Mouse (Mus musculus) retina, postnatal 1 day (tissue): Measurements from ENCODE around the gene Ankrd23.

Source experiments
- DNase-seq: peaks from one replicate; pipeline ENCODE4 v3.0.0-alpha.2; 2012

Ankrd23 gene

DNA sequence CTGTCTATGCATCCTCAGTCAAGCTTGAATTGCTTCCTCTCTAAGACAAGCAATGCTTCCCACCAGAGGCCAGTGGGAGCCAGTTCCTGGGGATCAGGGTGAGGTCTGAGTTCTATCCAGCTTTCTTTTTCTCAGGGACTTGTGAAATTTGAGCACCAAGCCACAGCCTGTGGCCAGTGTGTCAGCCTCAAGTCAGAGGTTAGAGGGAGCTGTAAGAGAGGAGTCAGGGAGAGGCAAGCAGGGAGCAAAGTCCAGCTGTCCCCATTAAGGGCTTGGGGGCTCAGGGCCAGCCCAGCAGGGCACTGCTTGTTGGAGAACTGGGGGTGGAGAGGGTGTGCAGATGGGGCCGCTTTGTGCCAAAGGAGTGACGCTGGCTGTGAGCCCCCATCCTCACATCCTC is 26.5 kb upstream of the Ankrd23 start:
- DNase-seq = no peak

DNA sequence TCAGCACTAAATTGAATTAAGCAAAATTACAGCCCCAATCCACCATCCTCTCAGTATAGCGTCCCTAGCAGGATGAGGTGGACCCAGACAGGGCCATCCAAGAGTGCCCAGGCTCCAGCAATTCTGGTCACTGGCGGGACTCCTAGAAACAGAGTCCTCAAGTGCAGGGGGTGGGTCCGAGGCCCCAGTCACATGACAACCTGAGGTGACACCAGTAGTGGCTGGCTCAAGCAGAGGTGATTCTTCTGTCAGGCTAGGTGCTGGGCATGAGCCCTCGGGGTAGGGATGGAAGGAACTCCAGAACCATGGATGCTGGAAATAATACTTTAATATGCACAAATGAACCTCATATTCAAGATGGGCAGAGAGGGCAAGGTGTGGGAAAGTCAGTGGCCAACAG is 25.7 kb upstream of the Ankrd23 start:
- DNase-seq = no peak

DNA sequence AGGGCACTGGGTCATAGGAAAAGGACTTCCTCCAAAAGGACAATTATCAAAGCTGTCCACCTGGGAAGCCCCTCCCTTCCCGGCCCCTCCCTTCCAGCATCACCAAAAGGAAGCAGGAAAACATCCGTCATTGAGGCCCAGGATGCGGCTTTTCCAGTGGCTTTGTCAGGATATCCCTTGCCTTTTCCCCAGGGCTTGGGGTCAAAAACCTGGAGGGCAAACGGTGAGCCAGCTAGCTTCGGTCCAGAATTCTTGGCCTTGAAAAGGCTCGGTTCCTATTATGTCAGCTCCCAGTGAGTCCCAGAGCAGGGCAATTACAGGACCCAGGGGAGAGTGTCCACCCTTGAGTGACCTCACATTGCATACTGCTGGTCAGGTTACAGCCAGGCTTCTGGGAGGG is 24.2 kb upstream of the Ankrd23 start:
- no peak for DNase-seq

DNA sequence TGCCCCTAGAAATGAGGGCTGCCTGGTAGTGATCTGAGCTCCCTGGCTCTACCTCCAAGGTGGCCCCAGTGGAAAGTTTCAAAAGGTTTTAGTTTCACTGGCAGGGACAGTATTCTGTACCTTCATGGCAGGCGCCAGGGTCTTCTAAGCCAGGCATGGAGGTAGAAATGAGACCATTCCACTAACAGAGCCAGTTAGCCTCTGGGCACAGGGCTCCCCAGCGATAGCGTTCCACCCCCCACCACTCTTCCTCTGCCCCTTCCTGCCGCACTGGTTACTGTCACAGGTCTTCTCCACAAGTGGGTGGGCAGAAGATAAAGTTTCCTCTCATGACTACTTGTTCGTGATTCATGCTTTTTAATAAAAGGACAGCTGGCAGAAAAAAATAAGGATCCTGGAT is 23.2 kb upstream of the Ankrd23 start:
- DNase-seq = no peak

DNA sequence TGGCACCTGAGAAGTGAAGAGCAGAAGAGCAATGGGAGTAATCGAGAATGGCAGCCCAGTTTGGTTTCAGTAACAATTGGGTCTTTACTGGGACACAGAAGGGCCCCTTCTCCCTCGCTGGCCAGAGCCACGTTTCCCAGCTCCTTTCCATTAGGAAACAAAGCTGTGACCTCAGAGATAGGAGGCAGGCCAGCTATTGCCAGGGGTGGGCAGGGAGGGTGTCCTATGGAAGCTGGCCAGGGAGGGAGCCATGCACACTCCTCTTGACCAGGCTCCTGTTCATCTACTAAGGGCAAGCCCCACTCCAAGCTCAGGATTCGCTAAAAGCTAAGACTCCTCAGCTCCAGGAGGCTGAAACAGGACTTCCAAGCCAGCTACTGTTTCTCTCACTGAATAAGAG is 22.6 kb upstream of the Ankrd23 start:
- peak; percentile 61 for DNase-seq

DNA sequence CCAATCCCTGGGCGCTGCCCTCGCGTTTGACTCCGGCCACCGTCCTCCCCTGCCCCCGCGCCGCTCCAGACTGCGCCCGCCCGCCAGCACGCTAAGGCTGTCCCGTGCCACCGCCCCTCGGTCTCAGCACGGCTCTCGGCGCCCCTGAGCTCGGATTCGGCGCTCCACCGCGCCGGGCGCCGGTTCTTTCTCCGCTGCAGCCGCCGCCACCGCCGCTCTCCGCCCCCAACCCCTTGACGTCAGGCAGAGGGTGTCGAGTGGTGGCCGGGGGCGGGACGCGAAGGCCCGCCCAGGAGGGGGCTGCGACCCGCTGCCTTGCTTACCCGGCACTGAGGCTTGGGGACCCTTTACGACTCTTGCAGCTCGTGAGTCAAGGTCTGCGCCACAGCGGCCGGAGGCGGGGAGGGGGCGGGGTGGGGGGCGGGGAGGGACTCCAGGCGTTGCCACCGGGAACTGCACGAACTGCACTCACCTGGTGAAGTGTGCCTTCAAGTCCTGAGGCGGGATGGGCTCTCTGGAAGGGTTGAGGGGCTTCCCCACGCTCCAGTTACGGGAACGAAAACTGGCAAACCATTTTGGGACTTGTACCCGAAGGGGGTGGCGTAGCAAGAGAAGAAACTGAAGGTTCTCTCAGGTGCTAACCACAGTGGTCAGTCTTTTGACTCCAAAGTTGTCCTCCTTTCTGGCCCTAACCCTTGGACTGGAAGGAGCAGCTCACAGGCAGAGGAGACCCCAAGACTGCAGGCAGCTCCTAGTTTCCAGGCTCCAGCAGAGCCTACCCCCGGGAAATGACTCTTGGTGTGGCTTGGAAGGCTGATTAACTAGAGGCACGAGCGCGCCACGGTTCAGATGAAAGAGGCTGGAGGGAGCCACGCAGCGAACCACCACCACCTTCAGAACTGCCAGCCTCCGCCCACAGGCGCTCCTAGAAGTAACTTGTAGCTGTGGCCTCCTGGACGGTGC is 21.6 kb upstream of the Ankrd23 start, which contains the start of gene Sema4c:
Gene Sema4c, minus strand, starts transcription at position 319 of the 963 bp plus-strand sequence.
- DNase-seq = peak; percentile 88

DNA sequence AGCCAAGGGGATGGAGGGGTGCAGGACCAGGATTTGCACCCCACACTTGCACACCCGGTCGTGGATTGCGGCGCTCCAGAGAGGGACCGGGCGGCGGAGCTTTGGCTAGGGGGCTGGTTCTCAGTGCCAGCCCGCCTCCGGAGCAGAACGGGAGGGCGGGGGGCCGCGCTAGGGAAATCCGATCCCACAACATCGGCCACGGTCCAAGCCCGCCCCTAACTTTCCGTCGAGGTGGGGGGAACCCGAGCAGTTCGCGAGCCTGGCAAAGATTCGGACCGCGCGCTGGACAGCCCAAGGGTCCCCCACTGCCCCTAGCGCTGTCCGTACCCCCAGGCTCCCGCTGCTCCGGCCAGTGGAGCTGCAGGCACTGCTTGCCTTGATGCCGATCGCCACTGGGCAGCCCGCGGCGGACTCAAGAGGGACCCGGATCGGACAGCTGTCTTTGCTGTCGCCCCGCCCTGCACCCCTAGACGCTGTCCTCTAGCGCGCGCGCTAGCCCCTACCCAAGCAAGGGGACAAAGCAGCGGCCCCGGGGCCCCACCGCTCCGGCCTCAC is 20.9 kb upstream of the Ankrd23 start:
- DNase-seq = peak; percentile 85

DNA sequence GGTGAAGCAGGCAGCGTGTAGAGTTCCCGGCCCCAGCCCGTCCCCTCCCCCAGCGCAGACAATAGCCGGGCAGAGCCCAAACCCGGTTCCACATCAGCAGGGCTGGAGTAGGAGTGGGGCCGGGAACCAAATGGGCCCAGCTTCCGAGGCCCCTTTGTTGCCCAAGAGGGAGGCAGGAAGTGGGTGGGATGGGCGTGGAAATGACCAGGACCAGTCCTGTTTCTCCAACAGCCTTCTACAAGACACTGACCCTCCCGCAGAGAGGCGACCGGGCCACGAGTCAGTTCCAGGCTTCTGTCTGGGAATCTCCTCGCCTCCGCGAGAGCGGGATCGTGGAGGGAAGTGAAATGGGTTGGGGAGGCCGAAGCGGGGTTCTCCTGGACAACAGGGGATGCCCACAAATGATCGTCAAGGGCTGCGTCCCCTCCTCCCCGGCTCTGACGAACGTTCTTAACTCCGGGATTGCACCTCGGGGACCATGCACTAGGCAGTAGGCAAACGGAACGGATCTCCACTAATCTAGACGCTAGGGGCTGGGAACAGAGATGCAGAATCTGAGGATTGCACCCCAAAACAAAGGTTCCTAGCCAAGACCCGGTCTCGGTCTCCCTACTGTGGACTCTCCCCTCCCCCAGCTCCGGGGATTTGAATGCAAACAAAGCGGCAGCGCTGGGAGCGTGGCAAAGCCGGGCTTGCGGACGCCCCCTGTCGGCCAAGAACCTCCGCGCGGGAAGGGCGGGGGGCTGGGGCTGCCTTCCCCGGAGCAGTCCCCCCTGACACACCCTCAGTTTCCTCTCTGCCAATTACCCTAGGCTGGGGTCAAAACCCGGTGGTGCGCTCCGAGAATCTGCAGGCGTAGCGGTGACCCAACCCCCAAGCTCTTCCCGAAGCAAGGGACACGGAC is 20.1 kb upstream of the Ankrd23 start:
- DNase-seq = peak; percentile 94

DNA sequence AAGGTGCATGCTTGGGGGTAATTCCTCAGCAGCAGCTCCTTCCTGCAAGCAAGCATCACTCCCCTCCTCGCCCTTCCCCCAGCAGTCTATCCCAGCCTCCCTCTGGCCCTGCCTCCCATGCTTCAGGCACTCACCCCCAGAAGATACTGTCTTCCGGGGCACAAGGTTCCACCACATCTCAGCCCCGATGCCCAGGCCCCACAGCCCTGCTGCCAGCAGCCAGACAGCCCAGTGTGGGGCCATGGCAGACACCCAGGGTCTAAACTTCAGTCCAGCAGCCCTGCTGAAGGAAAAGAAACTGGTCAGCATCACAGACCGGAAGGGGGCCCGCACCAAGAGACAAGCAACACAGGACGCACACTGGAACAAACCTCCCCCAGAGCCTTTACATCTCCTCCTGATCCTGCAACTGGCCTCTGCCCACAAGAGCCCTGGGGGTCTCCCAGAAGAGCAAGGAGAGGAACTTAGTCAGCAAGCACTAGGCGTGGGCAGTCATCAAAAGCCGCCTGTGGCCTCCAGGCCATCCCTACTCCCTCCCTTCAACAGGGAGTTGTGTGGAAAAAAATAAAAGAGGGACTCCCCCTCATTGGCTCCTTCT is 19.2 kb upstream of the Ankrd23 start:
- no peak for DNase-seq

DNA sequence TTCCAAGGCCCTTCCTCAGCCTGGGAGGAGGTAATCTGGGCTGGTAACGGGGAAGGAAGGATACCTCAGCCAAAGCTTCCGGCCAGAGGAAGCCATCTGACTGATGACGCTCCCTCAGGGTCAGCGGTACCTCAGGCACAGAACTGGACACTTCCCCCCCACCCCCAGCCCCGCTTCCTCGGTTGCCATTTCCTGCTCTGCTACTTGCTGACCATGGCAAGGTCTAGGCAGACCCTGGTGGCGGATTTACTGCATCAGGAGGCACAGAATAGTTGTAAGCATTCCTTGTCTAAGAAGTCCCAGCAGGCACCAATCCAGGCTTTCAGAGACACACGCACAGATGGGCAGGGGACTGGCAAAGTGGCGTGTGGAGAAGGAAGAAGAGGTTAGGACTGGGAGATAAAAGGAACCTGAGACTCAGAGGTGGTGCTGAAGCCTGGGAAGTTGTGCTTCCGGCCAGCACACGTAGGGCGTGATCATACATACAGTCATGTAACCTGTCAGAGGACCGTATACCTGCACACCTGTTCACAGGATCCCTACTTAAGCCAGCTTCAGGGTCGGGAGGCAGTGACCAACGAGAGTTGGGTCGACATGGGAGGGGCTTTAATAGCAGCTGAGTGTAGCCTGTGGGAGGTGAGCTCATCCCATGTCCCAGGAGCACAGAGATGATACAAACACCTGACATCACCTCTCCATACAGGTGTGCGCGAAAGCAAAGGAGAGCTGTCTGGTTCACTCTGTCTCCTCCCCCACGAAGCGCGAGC is 18.1 kb upstream of the Ankrd23 start:
- DNase-seq = no peak

DNA sequence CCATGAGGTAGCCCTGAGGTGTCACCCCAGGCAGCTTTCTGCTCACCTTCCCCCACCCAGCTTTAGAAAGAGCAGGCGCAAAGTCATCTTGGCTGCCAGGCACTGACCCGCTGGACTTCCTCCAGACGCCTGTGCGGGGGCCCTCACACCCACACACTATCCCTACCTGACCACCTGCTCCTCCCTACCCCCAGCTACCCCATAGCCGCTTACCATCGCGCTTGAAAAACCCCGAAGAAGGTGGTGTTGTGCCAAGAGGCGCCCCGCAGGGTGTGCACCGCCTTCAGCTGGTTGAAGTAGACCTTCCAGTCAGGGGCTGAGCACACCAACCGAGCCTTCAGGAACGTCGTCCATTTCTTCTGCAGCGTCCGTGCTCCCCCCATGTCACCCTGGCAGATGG is 15.8 kb upstream of the Ankrd23 start:
- no peak for DNase-seq

DNA sequence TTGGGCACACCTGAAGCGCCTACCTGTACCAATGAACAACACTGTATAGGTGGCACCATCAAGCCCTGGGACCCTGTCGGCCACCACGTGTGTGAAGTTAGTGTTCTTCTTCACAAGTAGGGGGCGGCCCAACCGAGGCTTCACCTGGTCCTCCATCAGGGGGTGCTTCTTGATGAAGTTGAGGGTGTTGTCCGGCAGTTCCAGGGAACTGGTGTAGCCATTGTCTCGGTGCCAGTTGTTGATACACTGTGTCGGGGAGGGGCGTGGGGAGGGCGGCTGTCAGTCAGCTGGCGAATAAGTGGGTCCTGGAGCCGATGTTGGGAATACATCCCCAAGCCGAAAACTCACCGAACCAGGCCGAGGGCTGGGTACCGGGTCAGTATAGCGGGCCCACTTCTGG is 15.2 kb upstream of the Ankrd23 start:
- DNase-seq = no peak

DNA sequence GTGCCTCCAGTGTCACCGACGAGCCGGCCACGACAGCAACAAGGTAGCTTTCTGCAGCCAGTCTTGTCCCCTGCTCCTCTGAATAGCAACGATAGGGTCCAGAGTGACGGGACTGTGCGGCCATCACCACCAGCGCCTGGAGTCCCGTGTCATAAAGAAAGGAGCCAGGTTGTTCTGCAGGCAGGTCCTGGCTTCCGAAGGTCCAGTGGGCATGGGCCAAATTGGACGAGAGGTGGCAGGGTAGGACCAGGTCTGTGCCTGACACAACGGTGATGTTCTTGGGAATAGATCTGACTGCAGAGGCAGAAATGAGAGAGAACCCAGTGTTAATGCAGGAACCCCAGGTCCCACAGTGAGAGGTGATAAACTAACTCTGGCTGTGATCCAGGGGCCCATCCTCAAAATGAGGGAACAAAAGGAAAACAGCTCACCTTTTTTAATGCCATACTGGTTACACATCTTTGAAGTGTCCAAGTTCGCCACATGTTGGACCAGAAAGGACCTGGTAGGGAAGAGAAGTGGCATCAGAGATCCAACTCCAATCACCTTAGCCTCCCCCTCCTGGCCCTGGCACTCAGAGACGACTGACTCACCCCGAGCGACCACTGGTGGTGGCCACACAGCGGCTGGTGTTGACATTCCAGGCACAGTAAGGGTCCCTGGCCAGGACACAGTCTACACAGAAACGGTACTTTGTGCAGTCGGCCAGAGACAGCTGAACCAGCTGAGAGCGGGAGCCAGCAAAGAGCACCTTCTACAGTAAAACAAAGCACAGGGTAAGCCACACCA is 13.6 kb upstream of the Ankrd23 start:
- no peak for DNase-seq

DNA sequence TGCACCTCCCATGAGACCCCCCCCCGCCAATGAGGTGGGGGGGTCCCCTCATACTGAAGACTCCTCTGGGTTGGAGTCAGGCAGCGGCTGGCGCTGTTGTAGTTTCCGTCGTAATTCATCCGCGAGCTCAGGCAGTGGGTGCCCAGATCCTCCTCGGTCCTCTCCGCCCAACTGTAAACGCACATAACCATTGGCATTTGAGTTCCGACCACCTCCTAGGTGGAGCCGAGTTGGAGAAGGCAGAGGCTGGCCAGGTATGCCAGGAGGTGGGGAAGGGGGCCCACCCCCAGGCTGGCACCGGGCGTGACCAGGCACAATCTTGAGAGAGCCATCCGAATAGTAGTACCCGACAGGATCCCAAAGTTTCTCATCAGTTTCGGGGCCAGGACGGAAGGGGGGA is 12.8 kb upstream of the Ankrd23 start:
- DNase-seq = no peak

DNA sequence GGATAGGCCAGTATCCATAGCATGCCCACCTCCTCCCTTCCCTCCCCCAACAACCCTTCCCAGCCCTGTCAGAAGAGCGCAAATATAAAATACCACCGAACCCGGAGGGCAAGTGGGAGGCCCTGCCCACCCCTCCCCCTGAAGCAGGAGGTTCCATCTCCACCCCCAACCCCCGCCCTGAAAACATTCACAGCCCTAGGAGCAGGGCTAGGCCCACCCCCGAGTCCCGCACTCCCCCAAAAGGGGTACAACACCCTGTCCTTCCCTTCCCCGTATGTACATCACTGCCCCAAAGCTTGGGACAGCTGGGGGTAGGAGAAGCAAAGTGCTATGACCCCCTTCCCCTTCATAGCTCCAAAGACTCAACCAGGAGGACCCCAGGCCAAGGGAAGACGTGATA is 12.1 kb upstream of the Ankrd23 start:
- DNase-seq = no peak

DNA sequence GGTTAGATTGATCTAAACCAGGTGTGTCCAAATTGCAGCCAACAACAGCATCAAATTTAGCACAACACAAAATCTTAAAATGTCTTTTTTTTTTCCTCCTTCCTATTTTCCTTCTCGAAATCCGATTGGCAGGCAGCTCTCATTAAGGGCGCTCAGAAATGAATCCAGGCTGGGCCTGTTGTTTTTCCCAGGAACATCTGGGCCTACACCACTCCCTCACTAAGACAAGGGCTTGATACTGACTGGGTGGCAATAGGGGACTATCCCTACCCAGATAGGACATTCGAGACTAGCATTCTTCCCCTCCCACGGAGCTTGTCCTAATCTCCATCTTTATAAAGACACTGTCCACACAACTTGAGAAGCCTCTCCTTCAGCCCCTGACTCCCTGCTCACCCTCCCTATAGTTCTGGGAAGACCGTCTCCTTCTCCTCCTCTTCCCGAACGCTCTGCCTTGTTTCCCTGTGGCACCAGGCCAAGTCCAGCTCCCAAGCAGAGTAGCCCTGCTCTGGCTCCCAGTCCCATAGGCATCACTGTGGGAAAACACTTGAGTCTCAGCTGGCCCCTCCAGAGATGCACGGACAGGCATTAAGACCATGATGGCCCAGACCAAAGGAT is 11.4 kb upstream of the Ankrd23 start:
- peak; percentile 33 for DNase-seq

DNA sequence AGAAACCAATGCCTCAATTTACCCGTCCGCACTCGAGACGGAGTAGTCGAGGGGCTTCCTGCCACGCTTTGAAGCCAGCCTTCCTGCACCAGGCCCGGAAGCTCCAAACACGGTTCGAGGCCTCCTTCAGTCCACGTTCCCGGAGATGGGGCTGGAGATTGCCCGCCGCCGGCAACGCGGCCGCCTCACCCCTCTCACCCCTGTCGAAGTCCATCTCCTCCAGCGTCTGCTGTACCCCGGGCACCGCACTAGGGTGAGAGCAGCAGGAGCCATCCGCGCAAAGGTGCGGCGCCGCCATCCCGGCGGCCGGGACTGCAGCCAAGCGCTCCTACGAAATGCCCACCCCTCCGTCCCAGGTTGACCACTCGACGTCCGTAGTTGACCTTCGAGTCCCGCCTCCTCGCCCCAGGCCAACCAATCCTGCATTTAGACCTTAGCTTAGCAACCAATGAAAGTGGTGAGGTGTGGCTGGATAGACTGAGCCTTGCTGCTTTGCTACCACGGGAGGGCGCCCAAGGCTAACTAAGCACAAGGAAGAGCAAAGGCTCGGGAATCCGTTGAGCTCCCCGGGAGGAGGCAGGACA is 10.3 kb upstream of the Ankrd23 start, which contains the start of gene Ankrd39:
Gene Ankrd39, minus strand, starts transcription at position 558 of the 584 bp plus-strand sequence.
- peak; percentile 99 for DNase-seq

DNA sequence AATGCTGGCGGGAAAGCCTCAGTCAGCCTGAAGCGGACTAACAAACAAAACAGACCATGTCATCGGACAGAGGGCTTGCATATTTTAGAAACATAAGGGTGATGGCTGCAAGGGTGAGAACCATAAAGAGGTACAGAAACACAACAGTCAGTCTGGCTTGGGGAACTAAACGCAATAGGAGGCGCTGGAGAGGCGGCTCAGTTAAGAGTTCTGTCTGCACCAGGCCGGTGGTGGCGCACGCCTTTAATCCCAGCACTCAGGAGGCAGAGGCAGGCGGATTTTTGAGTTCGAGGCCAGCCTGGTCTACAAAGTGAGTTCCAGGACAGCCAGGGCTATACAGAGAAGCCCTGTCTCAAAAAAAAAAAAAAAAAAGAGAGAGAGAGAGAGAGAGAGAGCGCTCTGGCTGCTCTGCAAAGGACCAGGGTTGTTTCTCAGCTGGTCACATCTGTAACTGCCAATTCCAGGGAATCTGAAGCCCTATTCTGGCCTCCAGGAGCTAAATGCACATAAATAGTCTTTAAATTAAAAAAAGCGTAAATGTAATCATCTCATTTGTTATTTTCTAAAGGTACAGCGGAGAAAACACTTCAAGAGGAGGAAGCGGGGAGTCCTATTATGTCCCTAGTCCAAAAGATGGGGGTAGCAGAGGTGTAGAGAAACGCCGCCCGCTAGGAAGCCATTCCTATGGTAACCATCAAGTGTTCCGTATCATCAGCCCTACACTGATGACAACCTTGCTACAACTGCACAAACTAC is 9.3 kb upstream of the Ankrd23 start:
- no peak for DNase-seq

DNA sequence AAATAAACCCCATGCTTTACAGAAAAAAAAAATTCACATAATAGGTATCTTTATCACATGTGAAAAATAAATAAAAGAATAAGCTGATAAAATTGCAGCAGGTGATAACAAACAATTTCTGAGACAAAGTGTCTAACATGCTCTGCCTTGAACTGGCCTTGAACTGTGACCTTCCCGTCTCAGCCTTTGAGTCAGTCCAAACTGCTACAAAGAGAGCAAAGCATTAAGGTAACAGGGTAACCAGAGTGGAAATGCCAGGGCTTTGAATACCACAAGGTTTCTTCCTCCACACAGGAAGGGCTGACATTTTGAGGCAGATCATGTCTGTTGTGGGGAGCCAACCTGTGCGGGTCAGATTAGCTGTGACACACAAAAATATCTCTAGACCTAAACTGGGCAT is 8.7 kb upstream of the Ankrd23 start:
- DNase-seq = no peak

DNA sequence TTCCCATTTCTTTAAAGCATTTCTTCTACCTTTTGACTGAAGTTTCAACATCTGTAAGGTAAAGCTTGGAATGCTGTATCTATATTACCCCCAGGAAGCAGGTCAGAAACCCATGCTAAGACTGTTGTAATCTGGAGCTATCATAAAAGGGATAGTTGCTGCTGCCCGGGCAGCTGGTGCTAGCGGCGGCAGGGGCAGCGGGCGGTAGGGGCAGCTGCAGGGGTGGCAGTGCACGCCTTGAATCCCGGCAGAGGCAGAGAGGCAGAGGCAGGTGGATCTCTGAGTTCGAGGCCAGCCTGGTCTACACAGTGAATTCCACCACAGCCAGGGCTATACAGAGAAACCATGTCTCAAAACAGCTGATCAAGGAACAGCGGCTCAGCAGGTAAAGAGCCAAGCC is 6.2 kb upstream of the Ankrd23 start:
- no peak for DNase-seq
